Mouse (Mus musculus) CD4-positive, CD25-positive, alpha-beta regulatory T cell, adult 2 months (primary cell): Measurements from ENCODE around the gene Rnpep.
A peak's percentile ranks its signal among the peaks of the same experiment; 100 is the strongest.

Source experiments
- DNase-seq: peaks from one replicate; pipeline ENCODE4 v3.0.0-alpha.2; 2012; ENCODE audit warnings: low read depth, low spot score

The Rnpep gene

GRCm38 (mm10) chr1:135283826-135284291 is at the start of gene Rnpep:
Gene Rnpep, minus strand, starts transcription at chr1:135284084.
- DNase-seq: peak; percentile 77

DNA sequence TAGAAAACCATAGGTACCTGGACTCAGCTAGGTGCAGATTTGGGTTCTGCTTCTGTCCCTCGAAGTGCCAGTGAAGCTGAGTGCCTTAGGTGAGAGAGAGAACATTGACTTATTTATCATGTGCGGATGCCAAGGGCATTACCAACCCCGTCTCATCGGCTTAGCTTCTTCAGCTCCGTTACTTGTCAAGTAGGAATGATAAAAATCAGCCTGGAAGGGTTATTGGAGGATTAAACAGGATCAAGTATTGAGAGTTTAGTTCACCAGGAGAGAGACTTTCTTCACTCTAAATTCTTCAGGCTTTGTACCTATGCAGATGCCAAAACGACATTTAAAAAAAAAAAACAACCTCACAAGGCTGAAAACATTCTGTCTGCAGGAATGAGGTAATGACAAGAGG is 46.7 kb upstream of the Rnpep start:
- DNase-seq: no peak

DNA sequence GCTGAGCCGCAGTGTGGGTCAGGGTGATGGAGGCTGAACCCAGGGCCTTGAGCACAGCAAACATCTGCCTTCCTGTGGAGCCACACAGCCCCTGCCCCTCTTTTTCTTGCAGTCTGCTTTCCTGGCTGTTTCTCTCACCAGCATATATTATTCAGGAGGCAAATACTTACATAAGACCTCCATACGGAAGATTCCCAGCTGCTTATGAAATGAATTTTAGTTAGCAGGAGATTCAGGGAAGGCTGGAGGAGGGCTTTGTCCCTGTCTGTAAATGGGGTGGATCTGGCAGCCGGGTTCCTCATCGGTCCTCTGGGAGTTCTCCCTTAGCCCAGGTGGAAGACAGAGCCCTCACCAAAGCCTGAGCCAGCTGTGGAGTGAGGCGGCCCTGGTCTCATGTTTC is 44.5 kb upstream of the Rnpep start:
- no peak for DNase-seq

DNA sequence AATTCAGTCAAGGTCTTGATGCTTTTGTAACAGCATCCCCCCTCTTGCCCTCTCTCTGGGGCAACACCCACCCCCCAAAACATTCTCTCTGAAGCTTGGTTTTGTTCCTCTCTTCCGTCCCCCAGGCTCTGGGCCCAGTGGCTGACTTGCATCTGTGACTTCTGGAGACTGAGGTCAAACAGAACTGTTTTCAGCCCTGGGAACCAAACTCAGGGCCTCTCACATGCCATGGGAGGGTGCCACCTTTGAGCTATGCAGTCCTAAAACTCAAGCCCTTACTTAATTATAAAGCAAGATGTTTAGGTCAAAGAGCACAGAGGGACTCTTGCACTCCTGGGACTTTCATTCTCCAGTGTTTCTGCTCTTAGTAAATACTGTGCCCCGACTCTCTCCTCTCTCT is 42.0 kb upstream of the Rnpep start:
- DNase-seq: no peak

DNA sequence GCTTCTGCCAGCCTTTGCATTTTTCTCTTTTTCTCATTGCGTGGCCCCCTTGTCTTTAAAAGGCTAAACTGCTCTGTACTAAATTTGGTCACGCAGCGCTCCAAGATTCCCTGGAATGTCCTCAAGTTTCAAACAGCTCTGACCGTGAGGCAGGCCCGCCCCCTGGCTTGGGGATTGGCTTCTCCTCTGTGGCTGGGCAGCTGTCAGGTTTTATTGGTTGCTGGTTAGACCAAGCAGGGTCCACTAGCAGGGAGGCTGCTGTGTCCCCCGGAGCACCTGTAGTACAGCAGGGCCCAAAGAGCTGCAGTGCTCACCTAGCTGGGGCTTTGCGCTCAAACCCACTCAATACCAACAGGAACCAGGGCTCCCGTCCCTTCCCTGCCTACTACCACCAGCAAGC is 40.7 kb upstream of the Rnpep start, which contains the start of gene Lmod1:
TSS of gene Lmod1 (plus strand) at position 237 of the 400 bp plus-strand sequence.
- DNase-seq: no peak

DNA sequence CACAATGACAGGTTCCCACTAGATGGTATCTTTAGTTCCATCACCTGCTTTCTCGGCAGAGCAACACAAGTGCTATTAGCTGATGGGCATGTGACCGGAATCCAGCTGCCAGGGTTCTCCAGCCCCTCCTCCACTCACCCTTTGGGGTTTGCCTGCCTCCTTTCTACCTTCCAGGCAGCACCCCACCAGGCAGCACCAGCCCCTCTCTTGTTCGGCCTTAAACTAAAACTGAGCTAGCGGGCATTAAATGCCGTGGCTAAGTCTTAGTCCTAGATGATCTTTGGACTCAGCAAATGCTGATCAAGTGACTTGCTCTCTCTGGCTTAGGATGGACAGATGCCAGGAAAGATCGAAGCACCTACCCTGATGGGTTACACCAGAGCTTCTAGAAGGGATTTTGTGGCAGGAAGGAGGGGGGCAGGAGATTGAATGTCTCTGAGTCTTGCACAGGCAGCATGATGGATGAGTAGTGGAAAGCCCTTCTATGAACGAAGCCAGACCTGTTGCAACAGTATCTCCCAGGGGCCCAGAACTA is 39.5 kb upstream of the Rnpep start:
- DNase-seq: no peak

DNA sequence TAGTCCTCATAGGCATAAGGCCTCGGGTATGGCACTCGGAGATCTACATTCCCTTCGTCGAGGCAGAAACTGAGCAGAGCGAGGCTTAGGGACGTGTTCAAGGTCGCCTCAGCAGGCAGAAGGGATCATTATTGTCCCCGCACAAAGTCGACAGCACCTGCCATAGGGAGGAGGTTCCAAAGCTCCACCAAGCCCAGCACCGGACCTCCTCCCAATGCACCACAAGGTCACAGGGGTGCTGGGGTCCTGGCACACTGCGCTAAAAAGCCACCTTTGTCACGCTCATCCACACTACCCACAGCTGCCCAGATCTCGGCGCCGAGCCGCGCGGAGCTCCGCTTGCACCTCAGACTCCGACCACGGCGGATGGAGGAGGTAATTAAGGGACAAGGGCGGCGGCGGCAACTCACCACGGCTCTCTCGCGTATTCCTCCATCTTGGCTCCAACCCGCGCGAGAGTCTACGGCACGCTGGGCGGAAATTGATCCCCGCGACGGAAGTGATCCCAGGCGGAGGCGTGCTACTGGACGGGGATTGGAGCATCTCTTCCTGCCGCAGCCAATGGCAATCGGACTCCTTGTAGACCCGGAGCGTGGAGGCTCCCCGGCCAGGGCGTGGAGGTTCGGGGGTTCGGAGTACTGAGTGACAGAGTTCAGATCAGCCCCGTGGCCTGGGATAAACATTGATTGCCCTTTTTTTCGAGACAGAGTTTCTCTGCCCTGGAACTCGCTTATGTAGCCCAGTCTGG is 29.6 kb upstream of the Rnpep start, which contains the start of gene Timm17a:
TSS of gene Timm17a (minus strand) at position 495 of the 748 bp plus-strand sequence.
- DNase-seq: peak; percentile 96

DNA sequence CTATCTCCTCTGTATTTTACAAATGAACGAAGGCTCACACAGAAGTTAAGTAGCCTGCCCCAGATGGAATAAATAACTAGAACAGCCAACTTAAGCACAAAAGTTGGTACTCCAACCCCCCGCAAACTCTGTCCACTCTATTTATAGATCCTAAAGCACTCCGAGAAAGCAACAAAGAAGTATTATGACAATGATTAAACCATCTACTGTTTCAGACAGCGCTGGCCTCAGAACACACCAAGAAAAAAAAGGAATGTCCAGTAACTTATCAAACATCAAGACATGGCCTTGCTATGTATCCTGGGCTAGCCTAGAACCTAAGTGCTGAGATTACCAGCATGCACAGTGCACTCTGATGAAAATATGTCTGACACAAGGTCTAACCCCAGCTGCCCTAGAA is 28.3 kb upstream of the Rnpep start:
- no peak for DNase-seq

DNA sequence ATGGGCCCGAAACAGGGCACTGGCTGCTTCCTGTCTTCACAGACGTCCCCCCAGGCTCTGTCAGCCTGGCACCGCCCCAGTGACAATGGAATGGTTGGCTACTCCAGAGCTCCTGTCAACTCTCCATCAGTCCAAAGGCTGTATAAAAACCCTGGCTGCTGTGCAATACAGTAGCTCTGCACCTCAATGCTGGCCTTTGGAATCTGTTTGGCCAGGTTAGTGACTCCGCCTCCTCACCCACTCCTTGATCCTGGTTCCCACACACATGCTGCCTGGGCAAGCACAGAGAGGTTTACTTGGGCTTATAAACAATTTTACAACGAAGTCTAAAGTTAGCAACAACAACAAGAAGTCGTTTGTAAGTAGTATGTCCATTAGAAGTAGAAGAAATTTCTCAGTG is 27.5 kb upstream of the Rnpep start:
- DNase-seq: no peak

DNA sequence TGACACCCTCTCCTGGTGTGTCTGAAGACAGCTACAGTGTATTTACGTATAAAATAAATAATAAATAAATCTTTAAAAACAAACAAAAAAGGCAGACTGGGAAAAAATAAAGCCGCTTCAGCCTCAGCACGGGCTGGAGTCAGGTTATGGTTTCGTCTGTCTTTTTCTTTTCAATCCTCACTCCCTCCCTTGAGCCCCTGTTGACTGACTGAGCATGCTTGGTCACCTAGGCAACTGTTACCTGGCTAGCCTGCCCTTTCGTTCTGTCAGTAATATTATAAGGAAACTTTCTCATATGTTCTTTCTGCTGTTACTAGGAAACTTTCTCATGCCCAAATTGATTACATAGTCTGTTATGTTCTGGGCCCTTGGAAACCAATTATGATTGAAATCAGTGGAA is 7.0 kb upstream of the Rnpep start:
- no peak for DNase-seq

GRCm38 (mm10) chr1:135286311-135286710 is 2.4 kb upstream of the Rnpep start:
- DNase-seq: no peak

GRCm38 (mm10) chr1:135283287-135283825 is 528 bp downstream of the Rnpep start:
- peak; percentile 57 for DNase-seq

DNA sequence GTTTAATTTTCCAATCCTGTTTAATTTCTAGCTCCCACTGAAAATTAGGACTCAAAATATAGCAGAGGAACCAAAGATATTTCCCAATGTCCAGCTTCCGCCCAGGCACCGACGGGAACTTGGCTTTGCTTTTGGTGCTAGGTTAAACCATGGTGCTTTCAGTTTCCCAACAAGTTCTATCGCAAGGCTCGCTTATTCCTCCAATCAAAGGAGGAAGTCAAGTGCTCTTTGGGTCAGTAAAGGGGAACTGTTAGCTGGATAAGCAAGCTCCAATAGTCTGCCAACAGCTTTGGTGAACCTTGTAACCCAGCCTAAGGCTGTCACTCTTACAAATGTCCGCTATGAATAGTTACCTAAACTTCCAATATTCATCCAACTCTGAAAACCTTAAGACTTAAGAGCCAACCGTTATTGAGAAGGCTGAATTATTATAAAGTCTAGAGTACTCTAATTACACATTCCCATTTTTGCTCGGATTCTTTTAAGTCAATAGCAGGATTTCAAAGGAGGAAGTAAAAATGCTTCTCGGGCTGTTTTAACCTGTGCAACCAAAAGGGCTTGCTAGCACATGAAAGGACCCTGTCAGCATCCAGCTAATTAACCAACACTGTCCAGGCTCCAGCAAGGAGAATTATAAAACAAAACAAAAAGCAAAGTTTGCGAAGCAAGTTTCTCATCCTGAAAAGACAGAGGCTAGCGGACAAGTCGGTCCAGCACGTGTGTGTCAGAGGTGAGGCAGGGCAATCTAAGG is 1.2 kb downstream of the Rnpep start:
- peak; percentile 13 for DNase-seq

DNA sequence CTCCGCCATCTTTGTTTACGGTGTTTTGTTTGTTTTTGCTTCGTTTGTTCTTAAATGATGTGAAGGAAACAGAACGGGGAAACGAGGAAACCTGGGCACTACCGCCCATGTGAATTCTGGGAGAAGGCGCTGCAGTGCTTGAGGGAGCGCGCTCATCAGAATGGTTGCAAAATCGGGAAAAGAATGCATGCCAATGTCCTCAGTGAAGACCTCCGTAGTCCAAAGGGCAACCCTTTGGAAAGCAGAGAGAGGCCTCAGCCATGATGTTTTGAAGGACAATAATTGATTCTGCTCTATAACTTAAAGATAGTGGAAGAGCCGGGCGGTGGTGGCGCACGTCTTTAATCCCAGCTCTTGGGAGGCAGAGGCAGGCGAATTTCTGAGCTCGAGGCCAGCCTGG is 2.0 kb downstream of the Rnpep start:
- no peak for DNase-seq

GRCm38 (mm10) chr1:135280646-135281045 is 3.2 kb downstream of the Rnpep start:
- DNase-seq: no peak

DNA sequence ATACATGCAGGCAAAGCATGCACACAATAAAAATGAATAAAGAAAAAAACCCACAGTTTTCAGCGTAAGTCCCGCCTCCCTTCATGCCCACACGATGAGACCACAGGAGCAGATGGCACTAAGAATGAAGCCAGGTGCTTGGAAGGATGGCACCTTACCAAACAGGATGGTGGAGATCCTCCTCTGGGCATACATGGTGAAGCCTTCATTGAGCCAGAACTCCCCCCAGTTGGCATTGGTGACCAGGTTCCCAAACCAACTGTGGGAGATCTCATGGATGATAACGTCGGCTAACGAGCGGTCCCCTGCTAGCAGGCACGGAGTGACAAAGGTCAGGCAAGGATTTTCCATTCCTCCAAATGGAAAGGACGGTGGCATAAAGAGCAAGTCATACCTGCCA is 12.5 kb downstream of the Rnpep start:
- no peak for DNase-seq

DNA sequence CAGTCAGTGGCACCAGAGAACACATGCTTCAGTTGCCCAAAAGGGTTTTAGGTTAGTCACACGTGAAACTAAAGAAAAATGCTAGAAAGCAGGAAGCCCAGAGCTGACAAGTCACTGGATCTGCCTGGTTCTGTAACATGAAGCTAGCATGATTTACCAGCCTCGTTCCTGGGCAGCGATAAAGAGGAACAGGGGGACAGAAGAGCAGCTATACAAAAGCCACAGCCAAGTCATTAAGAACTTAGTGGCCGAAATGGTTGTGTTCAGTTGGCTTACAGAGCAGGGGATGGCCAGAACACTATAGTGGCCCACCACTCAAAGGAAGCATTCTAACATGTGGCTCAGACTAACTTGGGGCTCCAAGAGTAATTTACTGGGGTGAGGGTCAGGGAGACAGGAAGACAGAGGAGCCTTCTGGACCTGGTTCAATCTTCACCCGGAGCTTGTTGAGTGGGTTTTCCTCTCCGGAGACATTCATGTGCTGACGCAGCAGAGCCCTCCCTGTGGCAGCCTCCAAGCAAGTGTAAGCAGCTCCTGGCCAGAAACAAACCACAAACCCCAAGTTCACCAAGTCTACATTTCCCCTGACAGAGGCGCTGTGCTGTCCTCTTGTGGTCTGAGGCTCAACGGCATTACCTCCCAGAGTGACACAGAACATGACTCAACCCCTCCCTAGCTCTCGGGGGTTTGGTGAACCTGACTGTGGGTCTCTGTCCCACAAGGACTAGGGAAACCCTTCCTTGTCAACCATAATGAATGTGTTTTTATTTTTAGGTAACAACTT is 16.0 kb downstream of the Rnpep start:
- DNase-seq: peak; percentile 8

DNA sequence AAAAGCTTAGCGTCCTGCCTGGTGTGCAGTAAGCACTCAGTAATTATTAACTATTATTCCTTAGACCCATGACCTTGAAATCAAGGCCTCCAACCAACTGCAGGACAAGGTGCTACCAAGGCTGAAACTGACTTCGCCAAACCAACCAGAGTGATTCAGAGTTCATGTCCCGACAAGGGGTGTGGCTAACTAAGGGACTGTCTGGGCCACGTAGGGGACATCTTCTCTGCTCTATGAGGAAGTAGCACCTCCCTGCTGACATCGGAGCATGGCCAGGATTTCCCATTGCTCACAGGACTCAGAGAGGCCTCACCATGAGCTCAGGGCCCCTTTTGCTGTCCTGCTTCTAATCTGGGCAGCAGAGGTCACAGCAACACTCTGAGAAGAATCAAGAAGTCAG is 18.1 kb downstream of the Rnpep start:
- DNase-seq: no peak

DNA sequence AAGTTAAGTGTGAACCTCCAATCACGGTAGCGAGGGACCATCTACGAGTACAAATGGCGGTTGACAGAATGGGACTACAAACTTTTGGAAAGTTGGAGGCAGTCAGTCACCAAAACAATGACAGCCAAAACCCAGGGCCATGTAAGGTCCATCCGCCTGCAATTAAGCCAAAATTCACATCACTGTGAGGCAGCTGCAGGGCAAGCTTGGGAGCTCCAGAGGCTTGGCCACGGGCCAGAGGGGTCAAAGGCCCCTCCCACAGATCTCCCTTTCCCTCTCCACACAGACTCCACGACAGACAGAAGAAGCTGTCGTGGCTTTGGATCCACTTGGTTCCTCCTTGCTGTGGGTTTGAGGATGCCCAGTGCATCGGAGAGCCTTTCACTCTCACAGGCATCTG is 20.6 kb downstream of the Rnpep start:
- no peak for DNase-seq

DNA sequence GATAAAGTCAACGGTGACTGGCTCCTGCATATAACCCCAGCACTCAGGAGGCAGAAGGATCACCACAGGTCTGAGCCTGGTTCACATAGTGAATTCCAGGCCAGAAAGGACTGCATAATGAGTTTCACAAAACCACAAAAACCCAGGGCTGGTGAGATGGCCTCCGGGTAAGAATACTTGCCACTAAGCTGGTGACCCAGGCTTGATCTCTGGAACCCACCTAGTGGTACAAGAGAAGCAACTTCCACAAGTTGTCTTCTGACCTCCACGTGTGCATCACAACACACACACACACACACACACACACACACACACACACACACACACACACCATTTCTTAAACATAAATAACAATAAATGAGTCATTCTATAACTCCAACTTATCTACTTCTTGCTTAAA is 21.6 kb downstream of the Rnpep start:
- no peak for DNase-seq

GRCm38 (mm10) chr1:135260931-135261330 is 23.0 kb downstream of the Rnpep start:
- no peak for DNase-seq

- DNase-seq: peak; percentile 86
Measured at GRCm38 (mm10) chr1:135259128-135259436, 24.8 kb downstream of the Rnpep start.
